Mouse (Mus musculus) heart, embryonic 13.5 days (tissue): Measurements from ENCODE around the gene Fbp2. TPM values are rescaled to one million over a fixed set of nuclear protein-coding genes. Genes with fewer than 3 reads are reported as not detected.
A peak's percentile ranks its signal among the peaks of the same experiment; 100 is the strongest.
"Not testable (repeated sequence)": the region's sequence is repeated elsewhere in the genome, so short reads cannot be mapped to it uniquely, and the experiment has no call there.

Source experiments
- ATAC-seq: fragments of 200-750 bp; cut with Nextera tagmentation; 2 replicates; pipeline ENCODE4 v1.8.0; 2017; ENCODE audit warnings: moderate TSS enrichment; ENCODE audit not compliant: insufficient number of reproducible peaks, low FRiP score, low TSS enrichment; ENCODE audit errors: extremely low read depth
- H3K27ac ChIP-seq: fragments of 300-500 bp; sonication (generic); replicated peaks from 2 replicates; pipeline ENCODE4 v1.5.1; 2015; ENCODE audit warnings: moderate library complexity, mild to moderate bottlenecking, inconsistent platforms
- H3K27me3 ChIP-seq: fragments of 300-500 bp; sonication (generic); replicated peaks from 2 replicates; pipeline ENCODE4 v1.6.1; 2015; ENCODE audit warnings: mild to moderate bottlenecking, inconsistent platforms
- H3K36me3 ChIP-seq: fragments of 300-500 bp; sonication (generic); 2 replicates; pipeline ENCODE4 v1.6.1; 2015; ENCODE audit warnings: mild to moderate bottlenecking, inconsistent platforms
- H3K4me1 ChIP-seq: fragments of 300-500 bp; sonication (generic); 2 replicates; pipeline ENCODE4 v1.6.1; 2015; ENCODE audit warnings: inconsistent platforms
- H3K4me2 ChIP-seq: fragments of 300-500 bp; sonication (generic); 2 replicates; pipeline ENCODE4 v1.6.1; 2015; ENCODE audit warnings: inconsistent platforms, mild to moderate bottlenecking, moderate library complexity
- H3K4me3 ChIP-seq: fragments of 300-500 bp; sonication (generic); 2 replicates; pipeline ENCODE4 v1.5.1; 2015; ENCODE audit warnings: moderate library complexity, mild to moderate bottlenecking, inconsistent platforms
- H3K9ac ChIP-seq: fragments of 300-500 bp; sonication (generic); 2 replicates; pipeline ENCODE4 v1.6.1; 2015; ENCODE audit warnings: inconsistent platforms, mild to moderate bottlenecking, moderate library complexity
- H3K9me3 ChIP-seq: fragments of 300-500 bp; sonication (generic); 2 replicates; pipeline ENCODE4 v1.6.1; 2016; ENCODE audit warnings: inconsistent platforms
- WGBS: fragments of 180-500 bp; shearing (Covaris S2); methylation state at CpG from one replicate; pipeline ENCODE4 v1.1.7; 2015; ENCODE audit warnings: mixed read lengths; 5-methylcytosine and 5-hydroxymethylcytosine counted together
- polyA plus RNA-seq: library from polyadenylated mRNA; unstranded; fragments of >200 nt; fragmentation: Nextera tagmentation; extraction: Ambion mirVana; gene quantifications from 2 replicates; pipeline ENCODE4 v1.2.1, GENCODE M21; 2015

Fbp2 gene
- polyA plus RNA-seq, 1 experiment from 2014 or later: not detected

DNA sequence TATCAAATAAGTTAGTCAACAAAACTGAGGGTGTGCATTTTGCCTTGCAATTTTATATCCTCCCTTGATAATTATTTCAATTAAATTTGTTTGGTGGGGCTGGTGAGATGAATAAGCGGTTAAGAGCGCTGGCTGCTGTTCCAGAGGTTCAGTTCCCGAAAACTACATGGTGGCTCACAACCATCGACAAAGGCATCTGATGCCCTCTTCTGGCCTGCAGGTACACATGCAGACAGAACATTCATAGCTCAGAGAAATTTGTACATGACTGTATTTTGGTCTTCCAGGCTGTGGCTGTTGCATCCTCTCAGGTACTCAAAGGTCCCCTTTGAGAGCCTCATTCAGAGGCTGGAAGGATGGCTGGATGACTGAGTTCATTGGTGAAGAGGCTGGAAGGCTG, 1.8 kb upstream of the Fbp2 start:
- H3K4me2 ChIP-seq: no peak overlapping the region
- H3K27ac ChIP-seq: no peak overlapping the region
- no peaks in the 10 kb centered on the region for H3K36me3 ChIP-seq
- no peak overlapping the region for H3K9ac ChIP-seq
- no peak for ATAC-seq
- no peak overlapping the region for H3K4me3 ChIP-seq
- 79% methylated on average over 4 of the region's 4 CpGs for WGBS
- H3K4me1 ChIP-seq: peaks cover 5% of the 10 kb centered on the region
- no peaks in the 10 kb centered on the region for H3K27me3 ChIP-seq
- H3K9me3 ChIP-seq: no peaks in the 10 kb centered on the region

DNA sequence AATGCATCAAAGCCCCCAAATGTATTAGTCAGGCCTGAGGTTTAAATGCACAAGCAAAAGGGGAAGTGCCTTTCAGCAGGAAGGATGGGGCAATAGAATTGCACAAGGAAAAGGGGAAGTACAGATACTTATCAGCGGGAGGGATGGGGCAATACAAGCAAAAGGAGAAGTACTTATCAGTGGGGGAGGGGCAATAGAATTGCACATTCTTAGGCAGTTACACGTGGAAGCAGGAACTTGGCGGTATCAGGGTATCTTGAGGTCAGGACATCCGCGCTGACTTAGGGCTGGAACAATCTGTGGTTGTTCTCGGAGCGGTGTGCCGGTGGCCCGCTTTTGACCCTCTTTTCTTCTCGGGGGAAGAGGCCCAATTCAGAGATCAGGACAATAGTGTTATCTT, 1.0 kb upstream of the Fbp2 start:
- H3K4me2 ChIP-seq, H3K9me3 ChIP-seq, H3K9ac ChIP-seq, ATAC-seq, H3K4me3 ChIP-seq, H3K36me3 ChIP-seq, H3K27me3 ChIP-seq, H3K27ac ChIP-seq, H3K4me1 ChIP-seq: not testable (repeated sequence)
- WGBS: 59% methylated on average over 10 of the region's 10 CpGs

DNA sequence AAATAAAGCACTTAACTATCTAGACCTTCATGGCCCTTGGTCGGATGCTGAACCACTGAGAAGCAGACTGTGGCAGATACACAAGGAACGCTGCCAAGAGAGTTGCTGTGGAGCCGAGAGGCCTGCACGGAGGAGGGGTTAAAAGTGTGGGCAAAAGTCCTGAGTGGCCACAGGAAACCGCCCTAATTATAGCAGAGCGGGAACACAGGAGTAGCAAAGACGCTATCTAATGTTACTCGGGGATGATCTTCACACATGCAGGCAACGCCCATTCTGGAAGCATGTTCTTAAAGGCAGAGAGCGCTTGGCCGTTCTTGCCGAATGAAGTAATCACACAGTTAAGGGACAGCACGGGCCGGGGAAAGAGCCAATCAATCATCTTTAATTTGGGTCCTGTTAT, 1.4 kb downstream of the Fbp2 start:
- Histone ChIP-seq H3K36me3 (no peaks in the 10 kb centered on the region), H3K27me3 (no peaks in the 10 kb centered on the region), H3K9ac (no peak overlapping the region), H3K4me2 (no peak overlapping the region), H3K4me1 (peaks cover 5% of the 10 kb centered on the region), H3K9me3 (no peaks in the 10 kb centered on the region), H3K4me3 (no peak overlapping the region), H3K27ac (no peak overlapping the region)
- 75% methylated on average over 14 of the region's 14 CpGs for WGBS
- no peak for ATAC-seq

DNA sequence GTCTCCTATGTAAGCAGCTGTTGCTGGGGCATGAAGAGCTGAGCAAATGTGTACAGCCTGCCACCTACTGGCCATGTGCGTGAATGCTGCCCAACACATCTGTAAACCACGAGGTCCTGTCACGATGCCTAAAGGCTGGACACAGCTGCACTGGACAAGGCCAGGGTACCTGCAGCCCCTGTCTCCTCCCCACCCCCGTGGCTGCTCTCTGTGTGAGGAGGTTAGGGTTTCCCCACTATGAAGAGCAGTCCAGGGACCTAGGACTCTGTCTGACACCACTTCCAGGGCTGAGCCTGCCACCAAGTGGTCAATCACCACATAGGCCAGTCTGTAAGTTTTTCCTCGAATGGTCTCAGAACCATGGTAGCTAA, 1.9 kb downstream of the Fbp2 start:
- Histone ChIP-seq H3K4me2 (peak overlapping the region; percentile 65), H3K9ac (0 out of 2 replicates have a peak overlapping the region, but pooled peaks have one; percentile 61), H3K4me3 (peak overlapping the region; percentile 30), H3K27ac (no peak overlapping the region), H3K36me3 (no peaks in the 10 kb centered on the region), H3K27me3 (no peaks in the 10 kb centered on the region), H3K9me3 (no peaks in the 10 kb centered on the region), H3K4me1 (peaks cover 5% of the 10 kb centered on the region)
- peak; percentile 53; the same call in 1 of the 2 replicates for ATAC-seq
- 6% methylated on average over 5 of the region's 5 CpGs for WGBS

DNA sequence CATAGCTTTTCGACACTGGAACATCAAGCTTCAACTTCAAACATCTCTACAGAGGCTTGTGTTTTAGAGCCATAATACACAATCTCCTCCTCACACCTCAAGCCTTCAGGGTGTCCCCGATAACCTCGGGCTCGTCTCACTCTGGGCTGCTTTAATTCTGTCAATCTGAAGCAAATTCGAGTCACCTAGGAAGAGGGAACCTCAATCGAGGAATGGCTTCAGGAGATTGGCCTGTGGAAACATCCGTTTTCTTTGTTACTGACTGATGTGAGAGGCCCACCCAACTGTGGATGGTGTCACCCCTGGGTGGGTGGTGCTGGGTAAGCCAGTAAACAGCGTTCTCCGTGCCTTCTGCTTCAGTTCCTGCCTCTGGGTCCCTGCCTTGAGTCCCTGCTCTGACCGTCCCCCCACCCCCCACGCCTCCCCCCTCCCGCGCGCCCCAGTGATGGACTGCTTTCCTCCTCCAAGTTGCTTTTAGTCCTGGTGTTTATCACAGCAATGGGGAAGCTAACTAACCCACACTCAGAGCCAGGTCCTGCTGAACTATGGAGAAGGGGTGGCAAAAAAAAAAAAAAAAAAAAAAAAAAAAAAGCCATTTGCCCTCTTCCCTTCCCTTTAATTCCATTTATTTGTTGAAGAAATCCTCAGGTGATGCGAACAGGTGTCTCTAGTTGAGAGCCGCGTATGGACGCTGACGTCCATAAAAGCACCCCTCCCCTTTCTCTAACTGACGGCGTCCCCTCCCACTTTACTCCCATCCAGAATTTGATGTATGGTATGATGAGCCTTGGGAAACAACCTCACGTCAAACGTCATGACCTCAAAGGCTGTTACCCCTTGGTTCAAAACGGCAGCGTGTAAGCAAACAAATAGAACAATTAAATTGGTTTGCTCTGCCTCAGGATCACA, 2.6 kb downstream of the Fbp2 start:
- Histone ChIP-seq H3K36me3 (no peaks in the 10 kb centered on the region), H3K4me1 (peaks cover 5% of the 10 kb centered on the region), H3K4me2 (peak overlapping the region; percentile 65), H3K27me3 (no peaks in the 10 kb centered on the region), H3K4me3 (peak overlapping the region; percentile 30), H3K9me3 (no peaks in the 10 kb centered on the region), H3K27ac (no peak overlapping the region), H3K9ac (peak overlapping the region; percentile 61; the same call in 1 of the 2 replicates)
- ATAC-seq: no peak
- WGBS: 31% methylated on average over 25 of the region's 25 CpGs

DNA sequence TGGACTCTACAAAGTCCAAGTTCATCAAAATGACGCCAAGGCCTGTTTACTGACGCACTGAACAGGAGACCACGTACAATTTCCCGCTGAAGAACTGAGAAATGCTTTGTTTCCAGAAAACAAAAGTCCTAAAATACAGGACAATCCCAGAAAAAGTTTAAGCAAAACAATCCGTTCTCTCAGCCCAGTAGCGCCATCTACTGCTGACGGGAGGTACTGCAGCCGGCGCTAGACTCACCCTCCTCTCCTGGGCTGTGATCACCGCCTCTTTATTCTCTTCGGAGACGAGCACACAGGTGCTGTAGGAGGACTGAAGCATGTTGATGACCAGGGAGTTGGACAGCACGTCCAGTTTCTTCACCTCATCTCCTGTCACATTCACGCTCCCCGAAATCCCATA, 3.6 kb downstream of the Fbp2 start:
- 16% methylated on average over 15 of the region's 15 CpGs for WGBS
- H3K9ac ChIP-seq: no peak overlapping the region
- H3K9me3 ChIP-seq: no peaks in the 10 kb centered on the region
- H3K27me3 ChIP-seq: no peaks in the 10 kb centered on the region
- ATAC-seq: no peak
- H3K36me3 ChIP-seq: no peaks in the 10 kb centered on the region
- H3K4me3 ChIP-seq: no peak overlapping the region
- no peak overlapping the region for H3K27ac ChIP-seq
- peak overlapping the region; percentile 45 for H3K4me2 ChIP-seq
- H3K4me1 ChIP-seq: peaks cover 5% of the 10 kb centered on the region

DNA sequence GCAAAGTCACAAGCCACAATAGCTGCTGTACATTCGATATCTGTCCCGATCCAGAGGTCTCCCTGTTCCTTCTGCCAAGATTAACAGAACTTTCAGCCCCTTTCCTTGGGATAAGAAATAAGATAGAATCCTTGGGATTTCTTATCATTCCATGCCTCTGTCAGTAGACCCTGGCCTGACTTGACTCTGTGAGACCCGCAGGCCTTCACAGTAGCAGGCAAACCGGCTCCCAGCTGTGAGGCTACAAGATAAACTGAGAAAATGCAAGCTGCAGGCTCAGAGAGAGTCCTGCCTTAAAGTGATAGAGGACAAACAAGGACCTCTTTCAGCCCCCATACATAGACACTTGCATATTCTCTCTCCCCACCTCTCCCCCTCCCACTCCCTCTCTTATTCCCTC, 24.9 kb downstream of the Fbp2 start:
- H3K4me3 ChIP-seq: no peak overlapping the region
- H3K4me1 ChIP-seq: 0 out of 2 replicates have a peak, but pooled peaks cover 3% of the 10 kb centered on the region
- no peaks in the 10 kb centered on the region for H3K36me3 ChIP-seq
- no peak overlapping the region for H3K27ac ChIP-seq
- H3K9ac ChIP-seq: 0 out of 2 replicates have a peak overlapping the region, but pooled peaks have one; percentile 13
- H3K4me2 ChIP-seq: no peak overlapping the region
- ATAC-seq: no peak
- no peaks in the 10 kb centered on the region for H3K27me3 ChIP-seq
- 9% methylated on average over 4 of the region's 4 CpGs for WGBS
- H3K9me3 ChIP-seq: no peaks in the 10 kb centered on the region

DNA sequence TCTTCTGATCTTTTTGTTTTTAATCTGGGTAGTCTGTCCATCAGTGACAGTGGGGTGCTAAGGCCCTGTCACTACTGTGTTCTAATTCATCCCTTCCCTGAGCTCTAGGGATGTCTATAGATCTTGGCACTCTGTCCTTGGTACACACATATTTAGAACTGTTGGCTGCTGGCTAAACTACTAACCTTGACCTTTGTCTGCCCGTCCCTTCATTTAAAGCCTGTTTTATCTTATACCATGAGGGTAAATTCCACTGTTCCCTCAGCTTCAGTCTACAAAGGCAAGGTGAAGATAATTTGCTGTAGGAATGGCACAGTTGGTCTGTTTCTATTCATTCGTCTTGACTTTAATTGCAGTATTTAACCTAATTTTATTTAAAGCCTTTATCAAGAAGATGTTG, 26.0 kb downstream of the Fbp2 start:
- no peaks in the 10 kb centered on the region for H3K9me3 ChIP-seq
- H3K4me1 ChIP-seq: 0 out of 2 replicates have a peak, but pooled peaks cover 3% of the 10 kb centered on the region
- no peaks in the 10 kb centered on the region for H3K36me3 ChIP-seq
- ATAC-seq: no peak
- no peak overlapping the region for H3K9ac ChIP-seq
- no peaks in the 10 kb centered on the region for H3K27me3 ChIP-seq
- H3K4me3 ChIP-seq: no peak overlapping the region
- H3K27ac ChIP-seq: no peak overlapping the region
- no peak overlapping the region for H3K4me2 ChIP-seq
- 49% methylated on average over 2 of the region's 2 CpGs for WGBS

DNA sequence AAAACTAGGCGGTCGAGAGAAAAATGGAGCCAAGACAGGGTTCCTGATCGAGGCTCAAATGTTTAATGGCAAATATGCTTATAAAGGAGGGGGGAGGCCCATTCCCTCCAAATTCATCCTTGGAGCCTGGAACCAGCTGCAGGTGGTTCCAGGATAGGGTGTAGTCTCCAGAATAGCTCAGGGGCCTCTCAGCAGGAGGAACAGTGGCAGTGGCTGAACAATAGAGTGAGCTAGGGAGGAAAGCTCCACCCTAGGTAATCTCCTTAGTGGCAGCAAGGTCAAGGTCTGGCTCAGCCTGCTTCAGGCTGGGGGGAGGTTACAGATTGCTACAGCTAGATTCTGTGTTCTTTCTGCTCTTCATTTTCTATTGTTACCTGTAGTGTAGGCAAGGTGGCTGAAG, 42.5 kb downstream of the Fbp2 start:
- not testable (repeated sequence) for H3K36me3 ChIP-seq, H3K4me2 ChIP-seq, H3K27me3 ChIP-seq, H3K9ac ChIP-seq, H3K4me3 ChIP-seq, ATAC-seq, H3K4me1 ChIP-seq, H3K27ac ChIP-seq, H3K9me3 ChIP-seq
- WGBS: 84% methylated on average over 3 of the region's 3 CpGs

DNA sequence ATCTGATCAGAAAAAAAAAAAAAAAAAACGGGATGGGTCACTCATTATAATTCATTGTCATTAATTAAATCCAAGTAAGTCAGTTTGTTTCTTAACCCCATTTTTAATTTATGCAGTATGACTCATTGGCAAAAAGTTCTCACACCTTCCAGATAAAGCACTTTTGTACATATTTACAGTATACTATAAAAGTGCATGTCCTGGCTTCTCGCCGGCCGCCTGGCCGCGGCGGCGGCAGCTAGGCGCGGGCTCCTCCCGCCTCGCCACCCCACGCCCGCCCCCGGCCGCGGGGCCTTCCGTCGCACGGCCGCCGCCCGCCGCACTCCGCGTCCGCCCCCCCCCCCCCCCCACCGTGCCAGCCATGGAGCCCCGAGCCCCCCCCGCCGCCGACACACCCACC, 45.5 kb downstream of the Fbp2 start:
- Histone ChIP-seq H3K4me1 (no peaks in the 10 kb centered on the region), H3K27ac (no peak overlapping the region), H3K9me3 (no peaks in the 10 kb centered on the region), H3K27me3 (no peaks in the 10 kb centered on the region), H3K4me3 (peak overlapping the region; percentile 49), H3K4me2 (peak overlapping the region; percentile 70), H3K9ac (0 out of 2 replicates have a peak overlapping the region, but pooled peaks have one; percentile 50), H3K36me3 (no peaks in the 10 kb centered on the region)
- WGBS: 6% methylated on average over 31 of the region's 32 CpGs
- ATAC-seq: no peak

DNA sequence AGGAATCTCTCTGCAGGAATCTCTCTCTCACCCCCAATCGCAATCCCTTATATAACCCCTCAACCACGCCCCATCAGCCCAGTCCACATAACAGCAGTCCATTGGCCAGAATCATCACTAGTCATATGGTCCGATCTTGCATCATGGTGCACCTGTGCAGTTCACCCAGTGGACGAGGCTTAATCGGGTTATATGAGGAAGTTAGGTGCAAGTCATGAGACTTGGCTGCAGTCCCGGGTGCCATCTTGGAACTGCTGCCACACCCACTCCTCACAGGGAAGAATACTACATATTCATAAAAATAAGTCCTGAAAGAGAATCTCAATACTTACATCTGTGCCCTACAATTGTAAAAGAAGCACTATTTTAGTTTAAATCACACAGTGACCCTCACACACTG, 50.2 kb downstream of the Fbp2 start:
- 73% methylated on average over 6 of the region's 6 CpGs for WGBS
- not testable (repeated sequence) for ATAC-seq, H3K36me3 ChIP-seq, H3K4me1 ChIP-seq, H3K27ac ChIP-seq, H3K9me3 ChIP-seq, H3K4me3 ChIP-seq, H3K9ac ChIP-seq, H3K27me3 ChIP-seq, H3K4me2 ChIP-seq
